ENCODE assay signal across 11 mouse cellular contexts in genomic region chr19:15866851-15867250, GRCm38 (mm10).
A peak's percentile ranks its signal among the peaks of the same experiment; 100 is the strongest.
DNase-seq lines count a peak whose midpoint lies in the region; ATAC-seq and TF ChIP-seq lines count a peak whose summit lies in the region.
"Had no signal": no experiment of that assay in that cellular context is flagged by ENCODE, and none has a peak within 500 bp of the region (broad histone marks: within the 10 kb centered on the region; RNA-seq: fewer than 3 reads in every experiment).

No protein-coding gene starts in this region.

- no peaks in the 10 kb centered on the region for H3K27me3 ChIP-seq in E14TG2a.4 (ENCODE audit: insufficient read depth, low read length)
- H3K27me3 ChIP-seq: embryonic facial prominence, embryonic 13.5 days; liver, embryonic 15.5 days; stomach, embryonic 15.5 days had no signal

- no peaks in the 10 kb centered on the region for H3K9me3 ChIP-seq in E14TG2a.4 (ENCODE audit: low read length)
- H3K9me3 ChIP-seq: embryonic facial prominence, embryonic 13.5 days; liver, embryonic 15.5 days; stomach, embryonic 15.5 days had no signal

- no peaks in the 10 kb centered on the region for H3K4me1 ChIP-seq in E14TG2a.4 (replicated peaks; ENCODE audit: low read depth, low read length)
- H3K4me1 ChIP-seq: liver, embryonic 15.5 days; stomach, embryonic 15.5 days had no signal

- no peak for ATAC-seq in inflammation-experienced regulatory T-cells, adult 6 months

- no peak overlapping the region for H3K4me3 ChIP-seq in E14TG2a.4 (replicated peaks; ENCODE audit: low read length)
- H3K4me3 ChIP-seq: embryonic facial prominence, embryonic 13.5 days; liver, embryonic 15.5 days; stomach, embryonic 15.5 days had no signal

- no peaks in the 10 kb centered on the region for H3K36me3 ChIP-seq in E14TG2a.4 (ENCODE audit: insufficient read depth, low read length)
- H3K36me3 ChIP-seq: embryonic facial prominence, embryonic 13.5 days; liver, embryonic 15.5 days; stomach, embryonic 15.5 days had no signal

- DNase-seq in layer of hippocampus, adult 11-12 months (ENCODE audit: low spot score), result peak; percentile 47
- DNase-seq in layer of hippocampus, adult 9-11 months, result no peak
- peak; percentile 17 for DNase-seq in adrenal gland, adult 2 months
- DNase-seq in kidney, adult 9 months, result peak; percentile 61
- peak; percentile 47 for DNase-seq in retina, embryonic 14.5 days (ENCODE audit: low spot score)
- DNase-seq in right cerebral cortex, postnatal 14 days, result no peak

- TF ChIP-seq CTCF in E14TG2a.4 (conservative IDR thresholded peaks at IDR 0.05; ENCODE audit: low read length), result peak; percentile 59

Comparison
In these comparisons a context has a peak if more than half of its experiments do, and no peak if none do; other contexts are left out.
1. DNase-seq: peak in layer of hippocampus, adult 11-12 months (single experiment), adrenal gland, adult 2 months (single experiment), kidney, adult 9 months (single experiment) and retina, embryonic 14.5 days (single experiment); none in layer of hippocampus, adult 9-11 months (single experiment) and right cerebral cortex, postnatal 14 days (single experiment).